Mouse (Mus musculus) megakaryocyte, embryonic 14.5 days (primary cell): ENCODE measurements around the gene Ptprr.

ENCODE experiments used
- FLI1 ChIP-seq: IDR thresholded peaks from 2 replicates; pipeline ENCODE4 v1.6.1; 2012; ENCODE audit warnings: low read length, inconsistent platforms, mixed read lengths
- GATA1 ChIP-seq: IDR thresholded peaks from 3 replicates; pipeline ENCODE4 v1.6.1; 2012; ENCODE audit warnings: mixed read lengths, low read length, inconsistent platforms, borderline replicate concordance

DNA sequence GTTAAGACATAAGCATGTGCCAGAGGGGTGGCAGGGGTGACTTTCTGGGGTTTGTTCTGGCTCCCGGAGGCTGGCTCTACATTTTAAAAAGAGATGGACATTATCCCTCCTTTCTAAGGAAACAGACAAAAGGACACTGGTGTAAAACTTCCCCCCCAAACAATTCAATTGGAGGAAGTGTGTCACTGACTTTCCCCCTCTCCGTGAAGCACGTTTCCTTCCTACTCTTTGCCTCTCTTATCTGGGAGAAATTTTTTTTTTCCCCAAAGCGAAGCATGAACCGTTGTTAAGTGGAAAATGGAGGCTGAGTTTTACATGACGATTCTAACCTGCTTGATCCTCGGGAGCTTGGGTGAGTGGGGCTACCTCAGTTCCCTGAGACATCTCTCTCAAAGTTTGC is 257.3 kb downstream of the Ptprr start, which contains the start of gene Ptprb:
- TF ChIP-seq GATA1, result no peak
- no peak for TF ChIP-seq FLI1
